Mouse (Mus musculus): ENCODE results near the gene Wdr81. TPM values are rescaled to one million over a fixed set of nuclear protein-coding genes. Genes with fewer than 3 reads are reported as not detected.

Wdr81 gene
- polyA plus RNA-seq, 1 experiment from 2014 or later, result 3.1 TPM

DNA sequence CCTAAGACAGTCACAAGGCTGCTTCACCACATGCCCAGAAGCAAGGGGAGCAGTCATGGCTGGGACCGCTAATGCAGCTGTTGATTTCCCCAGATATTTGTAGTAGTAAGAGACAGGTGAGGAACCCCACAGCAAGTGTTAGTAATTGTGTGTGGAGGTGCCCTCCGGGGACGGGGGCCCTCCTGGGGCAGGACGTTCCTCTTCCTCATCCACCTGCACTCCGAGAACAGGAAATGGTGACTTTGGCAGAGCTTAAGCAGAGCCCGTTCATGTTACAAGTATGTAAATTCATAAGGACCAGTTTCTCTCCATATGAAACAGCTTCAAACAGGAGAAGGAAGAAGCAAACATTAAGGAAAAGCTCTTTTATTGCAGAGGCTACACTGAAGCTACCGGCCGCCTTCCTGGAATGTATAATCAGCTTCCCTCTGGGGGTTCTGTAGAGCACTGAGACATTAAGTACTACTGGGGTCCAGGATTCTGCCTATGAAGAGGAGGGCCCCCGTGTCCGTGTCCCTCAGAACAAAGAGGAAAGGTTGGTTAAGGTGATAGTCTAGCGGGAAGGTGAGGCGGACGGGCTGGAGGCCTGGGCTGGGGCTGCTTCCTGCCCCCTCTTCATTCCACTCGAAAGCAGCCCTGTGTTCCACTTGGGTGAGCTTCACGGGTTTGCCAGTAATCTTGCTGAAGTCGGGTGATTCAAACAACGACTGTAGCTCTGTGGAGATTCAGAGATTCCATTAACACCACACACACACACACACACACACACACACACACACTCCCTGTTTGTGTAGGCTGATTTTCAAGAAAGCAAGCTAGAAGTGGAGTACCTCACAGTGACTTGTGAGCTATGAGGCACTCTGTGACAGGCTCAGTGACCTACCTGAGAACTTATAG, 44.6 kb downstream of the Wdr81 start:
- Histone ChIP-seq H3K36me3 (no peaks in the 10 kb centered on the region), H3K9ac (no peak overlapping the region), H3K9me3 (replicated peaks) (no peaks in the 10 kb centered on the region), H3K4me2 (no peak overlapping the region), H3K4me3 (no peak overlapping the region), H3K4me1 (replicated peaks) (no peaks in the 10 kb centered on the region), H3K27me3 (no peaks in the 10 kb centered on the region), H3K27ac (no peak overlapping the region)
- ATAC-seq (replicated peaks; ENCODE audit: insufficient number of reproducible peaks, insufficient read depth, low FRiP score, low read depth), result no peak; the same call in 1 of the 2 replicates
- WGBS, result 68% methylated on average over 17 of the region's 17 CpGs

- Histone ChIP-seq H3K27ac (no peak overlapping the region), H3K4me3 (no peak overlapping the region), H3K9ac (no peak overlapping the region), H3K36me3 (no peaks in the 10 kb centered on the region), H3K9me3 (replicated peaks) (no peaks in the 10 kb centered on the region), H3K4me1 (replicated peaks) (peaks cover 20% of the 10 kb centered on the region), H3K27me3 (no peaks in the 10 kb centered on the region), H3K4me2 (no peak overlapping the region)
- no peak for ATAC-seq (replicated peaks; ENCODE audit: insufficient number of reproducible peaks, insufficient read depth, low FRiP score, low read depth)
- WGBS, result 48% methylated on average over 3 of the region's 3 CpGs
These were observed 47.7 kb downstream of the Wdr81 start for GRCm38 (mm10) chr11:75406865-75407264.

DNA sequence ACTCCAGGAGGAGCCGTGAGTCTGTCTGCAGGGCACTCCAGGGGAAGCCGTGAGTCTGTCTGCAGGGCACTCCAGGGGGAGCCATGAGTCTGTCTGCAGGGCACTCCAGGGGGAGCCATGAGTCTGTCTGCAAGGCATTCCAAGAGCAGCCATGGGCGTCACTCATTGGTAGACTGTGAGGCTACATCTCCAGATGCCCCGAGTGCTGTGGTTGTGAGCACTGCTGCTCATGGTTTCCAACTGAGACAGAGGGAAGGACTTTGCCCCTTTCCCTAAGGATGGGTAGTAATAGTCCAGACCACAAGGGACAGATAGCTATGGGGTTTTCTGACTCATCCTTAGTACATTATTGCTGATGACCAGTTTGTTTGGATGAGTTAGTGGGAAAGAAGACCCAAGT, 48.4 kb downstream of the Wdr81 start:
- no peak overlapping the region for H3K4me3 ChIP-seq
- 45% methylated on average over 4 of the region's 4 CpGs for WGBS
- no peak overlapping the region for H3K27ac ChIP-seq

GRCm38 (mm10) chr11:75404801-75405200, 49.7 kb downstream of the Wdr81 start:
- Histone ChIP-seq H3K4me2 (no peak overlapping the region), H3K4me3 (no peak overlapping the region), H3K36me3 (0 out of 2 replicates have a peak, but pooled peaks cover 3% of the 10 kb centered on the region), H3K4me1 (replicated peaks) (peaks cover 20% of the 10 kb centered on the region), H3K9ac (no peak overlapping the region), H3K27ac (no peak overlapping the region), H3K27me3 (no peaks in the 10 kb centered on the region), H3K9me3 (replicated peaks) (no peaks in the 10 kb centered on the region)
- WGBS, result 90% methylated on average over 6 of the region's 6 CpGs
- ATAC-seq (replicated peaks; ENCODE audit: insufficient number of reproducible peaks, insufficient read depth, low FRiP score, low read depth), result no peak

More for the DNA sequence above, 48.4 kb downstream of the Wdr81 start:
- Histone ChIP-seq H3K27me3 (no peaks in the 10 kb centered on the region), H3K4me2 (no peak overlapping the region), H3K4me1 (replicated peaks) (peaks cover 20% of the 10 kb centered on the region), H3K9ac (no peak overlapping the region), H3K36me3 (no peaks in the 10 kb centered on the region), H3K9me3 (replicated peaks) (no peaks in the 10 kb centered on the region)
- ATAC-seq (replicated peaks; ENCODE audit: insufficient number of reproducible peaks, insufficient read depth, low FRiP score, low read depth), result no peak

GRCm38 (mm10) chr11:75403301-75404052, 51.0 kb downstream of the Wdr81 start:
- H3K9ac ChIP-seq, result no peak overlapping the region
- ATAC-seq (replicated peaks; ENCODE audit: insufficient number of reproducible peaks, insufficient read depth, low FRiP score, low read depth), result no peak
- H3K4me1 ChIP-seq (replicated peaks), result peaks cover 20% of the 10 kb centered on the region
- H3K36me3 ChIP-seq, result 0 out of 2 replicates have a peak, but pooled peaks cover 3% of the 10 kb centered on the region
- H3K9me3 ChIP-seq (replicated peaks), result no peaks in the 10 kb centered on the region
- no peak overlapping the region for H3K4me3 ChIP-seq
- 65% methylated on average over 6 of the region's 6 CpGs for WGBS
- H3K4me2 ChIP-seq, result no peak overlapping the region
- H3K27me3 ChIP-seq, result no peaks in the 10 kb centered on the region
- peak overlapping the region; percentile 41 for H3K27ac ChIP-seq

DNA sequence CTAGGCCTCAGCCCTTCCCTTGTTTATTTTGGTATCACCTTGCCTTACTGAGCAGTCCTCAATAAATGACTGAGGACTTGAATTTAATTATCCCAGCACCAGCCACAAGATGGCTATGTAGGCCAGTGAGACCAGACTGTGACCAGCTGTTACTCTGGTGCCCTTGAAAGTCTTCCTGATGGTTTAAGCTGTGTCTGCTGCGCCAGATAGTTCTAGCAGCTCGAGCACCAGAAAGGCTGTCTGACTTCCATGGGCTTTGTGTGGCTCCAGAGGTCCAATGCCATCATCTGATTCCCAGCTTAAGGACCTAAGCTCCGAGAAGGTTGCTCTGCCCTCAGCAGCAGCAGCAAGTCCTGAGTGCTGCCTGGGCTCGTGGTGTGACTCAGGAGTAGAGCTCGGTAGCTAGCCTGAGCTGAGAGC, 52.2 kb downstream of the Wdr81 start:
- 37% methylated on average over 5 of the region's 5 CpGs for WGBS
- ATAC-seq (replicated peaks; ENCODE audit: insufficient number of reproducible peaks, insufficient read depth, low FRiP score, low read depth), result peak; percentile 71
- H3K4me3 ChIP-seq, result no peak overlapping the region
- H3K27me3 ChIP-seq, result no peaks in the 10 kb centered on the region
- no peak overlapping the region; the same call in 1 of the 2 replicates for H3K9ac ChIP-seq
- peak overlapping the region; percentile 74 for H3K27ac ChIP-seq
- H3K9me3 ChIP-seq (replicated peaks), result no peaks in the 10 kb centered on the region
- H3K36me3 ChIP-seq, result 0 out of 2 replicates have a peak, but pooled peaks cover 3% of the 10 kb centered on the region
- peaks cover 20% of the 10 kb centered on the region for H3K4me1 ChIP-seq (replicated peaks)
- no peak overlapping the region for H3K4me2 ChIP-seq

- H3K27me3 ChIP-seq, result no peaks in the 10 kb centered on the region
- no peak overlapping the region for H3K4me3 ChIP-seq
- H3K9me3 ChIP-seq (replicated peaks), result no peaks in the 10 kb centered on the region
- no peak overlapping the region for H3K4me2 ChIP-seq
- WGBS, result 77% methylated on average over 9 of the region's 9 CpGs
- peaks cover 24% of the 10 kb centered on the region for H3K4me1 ChIP-seq (replicated peaks)
- H3K36me3 ChIP-seq, result 0 out of 2 replicates have a peak, but pooled peaks cover 3% of the 10 kb centered on the region
- no peak overlapping the region for H3K27ac ChIP-seq
- no peak overlapping the region for H3K9ac ChIP-seq
- ATAC-seq (replicated peaks; ENCODE audit: insufficient number of reproducible peaks, insufficient read depth, low FRiP score, low read depth), result peak; percentile 39; the same call in 1 of the 2 replicates
These were observed 54.4 kb downstream of the Wdr81 start for GRCm38 (mm10) chr11:75400099-75400498.

GRCm38 (mm10) chr11:75399411-75399841, 55.1 kb downstream of the Wdr81 start:
- WGBS, result 76% methylated on average over 11 of the region's 11 CpGs
- Histone ChIP-seq H3K9me3 (replicated peaks) (no peaks in the 10 kb centered on the region), H3K27me3 (no peaks in the 10 kb centered on the region), H3K36me3 (0 out of 2 replicates have a peak, but pooled peaks cover 3% of the 10 kb centered on the region), H3K4me1 (replicated peaks) (peaks cover 24% of the 10 kb centered on the region), H3K9ac (no peak overlapping the region), H3K4me2 (no peak overlapping the region), H3K27ac (no peak overlapping the region), H3K4me3 (no peak overlapping the region)
- no peak for ATAC-seq (replicated peaks; ENCODE audit: insufficient number of reproducible peaks, insufficient read depth, low FRiP score, low read depth)

- Histone ChIP-seq H3K4me3 (no peak overlapping the region), H3K27ac (0 out of 2 replicates have a peak overlapping the region, but pooled peaks have one; percentile 23), H3K9me3 (replicated peaks) (no peaks in the 10 kb centered on the region), H3K4me1 (replicated peaks) (peaks cover 6% of the 10 kb centered on the region), H3K36me3 (peaks cover 4% of the 10 kb centered on the region; the same call in 1 of the 2 replicates), H3K9ac (no peak overlapping the region), H3K4me2 (peak overlapping the region; percentile 36), H3K27me3 (no peaks in the 10 kb centered on the region)
- no peak for ATAC-seq (replicated peaks; ENCODE audit: insufficient number of reproducible peaks, insufficient read depth, low FRiP score, low read depth)
- 31% methylated on average over 7 of the region's 7 CpGs for WGBS
These were observed 57.1 kb downstream of the Wdr81 start for GRCm38 (mm10) chr11:75397452-75397851.

DNA sequence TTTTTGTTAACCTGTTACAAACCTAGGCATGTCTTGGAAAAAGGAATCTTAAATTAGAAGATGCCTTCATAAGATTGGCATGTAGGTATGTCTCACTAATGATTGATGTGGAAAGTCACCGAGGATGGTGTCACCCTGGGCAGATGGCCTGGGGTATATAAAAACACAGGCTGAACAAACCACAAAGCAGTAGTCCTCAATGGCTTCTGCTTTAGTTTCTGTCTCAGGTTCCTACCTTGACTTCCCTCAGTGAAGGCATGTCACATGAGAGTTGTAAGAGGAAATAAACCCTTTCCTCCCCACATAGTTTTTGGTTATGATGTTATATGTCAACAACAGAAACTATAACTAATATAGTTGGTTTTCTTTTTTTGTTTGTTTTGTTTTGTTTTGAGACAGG, 58.9 kb downstream of the Wdr81 start:
- ATAC-seq (replicated peaks; ENCODE audit: insufficient number of reproducible peaks, insufficient read depth, low FRiP score, low read depth), result no peak
- H3K4me2 ChIP-seq, result no peak overlapping the region
- no peak overlapping the region for H3K27ac ChIP-seq
- 44% methylated on average over 1 of the region's 1 CpGs for WGBS
- H3K9me3 ChIP-seq (replicated peaks), result no peaks in the 10 kb centered on the region
- H3K4me1 ChIP-seq (replicated peaks), result peaks cover 4% of the 10 kb centered on the region
- no peak overlapping the region for H3K9ac ChIP-seq
- H3K4me3 ChIP-seq, result no peak overlapping the region
- H3K27me3 ChIP-seq, result no peaks in the 10 kb centered on the region
- H3K36me3 ChIP-seq, result peaks cover 7% of the 10 kb centered on the region; the same call in 1 of the 2 replicates
